Mouse (Mus musculus) thymus, postnatal 10 days (tissue): ENCODE measurements at regions not wholly inside any gene's neighbourhood (a gene's known extent, or its start where the extent isn't known, plus 50 kb on each side); places are given as distances from the start of the nearest gene placed in this dataset.

ENCODE experiments used
- DNase-seq, 2 experiments: peaks; one replicate each; pipeline ENCODE4 v3.0.0; 2021; ENCODE audit warnings: low spot score in 2 of 2

DNA sequence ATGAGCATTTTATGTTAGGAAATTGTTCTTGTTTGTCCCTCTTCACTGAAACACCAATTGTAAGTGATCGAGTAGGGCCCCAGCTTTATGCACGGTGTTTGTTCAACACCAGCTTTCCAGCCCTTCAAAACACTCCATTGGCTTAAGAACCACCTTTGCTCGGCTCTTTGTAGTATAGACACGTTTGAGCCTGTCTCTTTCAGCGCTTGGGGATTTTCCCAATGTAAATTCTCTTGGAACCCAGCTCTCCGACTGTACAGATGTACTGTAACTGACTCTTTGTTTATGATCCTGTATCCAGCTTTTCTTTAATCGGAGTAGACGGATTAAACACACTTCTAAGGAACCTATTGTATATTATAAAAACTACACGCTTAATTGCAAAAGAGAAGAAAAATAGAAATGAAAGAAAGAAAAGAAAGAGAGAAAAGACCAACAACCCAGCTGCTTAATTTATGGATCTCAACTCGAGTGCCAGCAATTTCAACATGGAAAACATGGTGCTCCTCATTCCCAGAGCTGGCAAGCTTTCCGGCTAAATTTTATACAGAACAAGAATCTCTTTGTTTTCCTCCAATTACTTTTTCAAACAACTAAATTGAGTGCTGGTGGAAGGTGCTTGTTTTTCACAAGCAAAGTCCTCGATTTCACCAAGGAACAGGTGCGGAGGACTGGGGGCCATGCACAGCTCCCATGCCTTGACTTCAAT is 430.4 kb downstream of the Adgrl2 start:
- no peak for DNase-seq

DNA sequence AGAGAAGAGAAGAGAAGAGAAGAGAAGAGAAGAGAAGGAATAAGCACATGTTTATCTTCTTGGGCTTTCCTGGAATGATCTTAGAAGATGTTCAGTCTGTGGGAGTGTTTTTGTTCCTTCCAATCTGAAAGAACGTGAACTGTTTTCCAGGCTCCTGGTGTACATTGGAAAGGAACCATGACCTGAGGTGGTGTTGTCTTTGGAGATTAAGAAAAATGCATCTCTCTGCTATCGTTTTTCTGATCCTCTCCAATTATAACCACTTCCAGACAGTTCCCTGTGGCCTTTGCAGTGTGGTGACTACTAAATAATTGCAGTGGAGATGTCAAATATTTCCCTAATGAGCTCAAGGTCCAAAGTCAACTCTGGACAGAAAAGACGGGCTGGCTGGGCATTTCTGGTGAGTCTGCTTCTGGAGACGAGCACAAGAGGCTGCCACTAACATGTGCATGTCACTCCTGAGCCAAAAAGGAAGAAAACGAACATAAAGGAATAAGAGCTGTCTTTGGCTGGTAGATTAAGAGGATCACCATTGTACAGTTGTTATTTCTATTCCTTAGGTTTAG is 431.7 kb downstream of the Adgrl2 start:
- DNase-seq, result no peak

- DNase-seq, result no peak
Measured at GRCm38 (mm10) chr3:148555324-148555723, 435.0 kb downstream of the Adgrl2 start.

DNA sequence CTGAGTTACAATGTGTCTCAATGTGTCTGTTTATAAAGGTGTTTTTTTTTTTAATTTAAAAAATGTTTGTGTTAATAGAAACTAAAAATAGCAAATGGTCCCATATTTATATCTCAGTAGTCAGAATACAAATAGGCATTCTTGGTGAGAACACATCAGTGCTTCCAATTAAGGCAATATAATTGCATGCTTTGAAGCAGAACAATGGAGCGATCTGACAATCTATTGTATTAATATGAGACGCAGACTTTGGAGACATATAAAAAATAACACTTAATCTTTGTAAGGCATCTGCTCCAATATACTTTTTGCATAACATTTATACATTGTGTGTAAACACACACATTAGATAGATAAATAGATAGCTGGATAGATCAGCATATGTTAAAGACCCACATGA is 439.6 kb downstream of the Adgrl2 start:
- DNase-seq, result no peak

GRCm38 (mm10) chr3:148544929-148545328 is 445.4 kb downstream of the Adgrl2 start:
- no peak for DNase-seq

- DNase-seq, result no peak
Measured at GRCm38 (mm10) chr3:148542217-148542616, 448.1 kb downstream of the Adgrl2 start.

GRCm38 (mm10) chr3:148537669-148538271 is 452.6 kb downstream of the Adgrl2 start:
- DNase-seq, result no peak

GRCm38 (mm10) chr3:148529893-148530292 is 460.5 kb downstream of the Adgrl2 start:
- no peak for DNase-seq

- DNase-seq, result no peak
Measured at GRCm38 (mm10) chr3:148510381-148510780, 480.0 kb downstream of the Adgrl2 start.

- no peak for DNase-seq
Measured at GRCm38 (mm10) chr3:148504928-148505327, 485.4 kb downstream of the Adgrl2 start.

DNA sequence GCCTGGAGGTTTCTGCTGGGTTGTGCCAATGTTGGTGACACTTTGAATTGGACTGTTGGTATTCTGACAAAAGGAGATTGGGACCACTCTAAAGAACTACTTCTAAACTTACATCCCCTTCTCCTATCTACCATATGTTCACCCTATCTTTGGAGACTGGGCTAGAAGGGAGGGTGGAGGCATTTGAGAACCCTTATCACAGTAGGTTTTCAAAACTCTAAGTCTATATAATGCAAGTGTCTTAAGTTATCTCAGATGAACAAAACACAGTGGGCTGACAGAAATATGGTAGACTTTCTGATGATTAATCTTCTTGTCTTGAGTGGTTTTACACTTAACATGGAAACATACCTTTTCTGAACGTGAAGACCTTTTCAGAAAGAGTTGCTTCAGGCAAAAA is 486.9 kb downstream of the Adgrl2 start:
- DNase-seq, result no peak

- DNase-seq, result no peak
Measured at GRCm38 (mm10) chr3:148501801-148502200, 488.6 kb downstream of the Adgrl2 start.

GRCm38 (mm10) chr3:148496672-148497071 is 493.7 kb downstream of the Adgrl2 start:
- DNase-seq, result no peak

GRCm38 (mm10) chr3:148491287-148491686 is 499.1 kb downstream of the Adgrl2 start:
- no peak for DNase-seq

GRCm38 (mm10) chr3:148489201-148489600 is 501.2 kb downstream of the Adgrl2 start:
- no peak for DNase-seq

DNA sequence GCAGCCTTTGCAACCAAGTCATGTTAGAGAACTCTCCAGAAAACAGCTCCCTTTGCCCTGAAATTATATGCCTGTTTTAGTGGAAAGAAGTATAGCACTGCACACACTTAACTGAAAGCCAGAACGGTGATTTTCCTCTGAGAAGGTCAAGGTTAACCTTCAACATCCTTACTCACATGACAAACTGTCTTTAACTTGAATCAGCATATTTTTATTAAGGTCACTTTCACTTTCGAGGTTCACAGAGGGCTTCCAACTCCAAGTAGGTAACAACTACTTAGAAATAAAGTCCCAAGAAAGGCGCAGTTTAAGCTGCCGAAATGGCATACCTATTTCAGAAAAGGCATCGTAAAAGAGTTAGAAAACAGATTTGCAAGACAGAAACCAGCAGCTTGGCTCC is 502.4 kb downstream of the Adgrl2 start:
- no peak for DNase-seq

- no peak for DNase-seq
Measured at GRCm38 (mm10) chr3:148475862-148476261, 514.5 kb downstream of the Adgrl2 start.

- DNase-seq, result no peak
Measured at GRCm38 (mm10) chr3:148472943-148473444, 517.4 kb downstream of the Adgrl2 start.

DNA sequence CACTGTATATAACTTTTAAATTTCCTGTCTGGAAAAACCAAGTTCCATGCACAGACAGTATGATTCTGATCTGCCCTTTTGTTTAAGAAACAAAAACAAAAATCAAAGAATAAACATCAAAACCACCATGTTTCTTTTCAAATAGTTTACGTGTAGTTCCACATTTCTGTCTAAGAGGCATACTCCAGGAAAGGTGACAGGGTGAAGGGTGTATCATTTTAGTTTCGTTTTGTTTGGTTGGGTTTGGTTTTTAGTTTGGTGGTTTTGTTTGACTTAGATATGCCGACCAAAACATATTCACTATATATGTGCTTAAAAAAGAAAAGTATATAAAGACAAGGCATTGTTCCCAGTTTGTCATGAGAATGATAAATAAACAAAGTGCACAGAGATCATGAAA is 524.9 kb downstream of the Adgrl2 start:
- no peak for DNase-seq

- no peak for DNase-seq
Measured at GRCm38 (mm10) chr3:148462791-148463190, 527.6 kb downstream of the Adgrl2 start.

DNA sequence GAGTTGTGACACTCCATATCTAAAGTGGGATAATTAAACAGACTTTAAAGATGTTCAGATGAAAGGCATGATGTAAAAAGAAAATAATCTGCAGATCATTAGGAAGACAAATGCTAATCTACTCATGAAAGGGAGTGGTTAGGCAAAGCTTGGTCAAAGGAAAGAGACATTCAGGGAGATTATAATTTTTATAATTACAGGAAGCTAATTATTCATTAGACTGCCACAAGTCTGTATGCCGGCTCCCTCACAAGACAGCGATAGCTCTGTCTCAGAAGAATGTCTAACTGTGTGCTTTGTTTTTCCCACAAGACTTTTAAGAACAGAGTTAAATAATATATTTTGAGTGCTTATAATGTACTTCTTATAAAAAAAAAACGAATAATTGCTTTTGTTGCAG is 541.5 kb downstream of the Adgrl2 start:
- no peak for DNase-seq

DNA sequence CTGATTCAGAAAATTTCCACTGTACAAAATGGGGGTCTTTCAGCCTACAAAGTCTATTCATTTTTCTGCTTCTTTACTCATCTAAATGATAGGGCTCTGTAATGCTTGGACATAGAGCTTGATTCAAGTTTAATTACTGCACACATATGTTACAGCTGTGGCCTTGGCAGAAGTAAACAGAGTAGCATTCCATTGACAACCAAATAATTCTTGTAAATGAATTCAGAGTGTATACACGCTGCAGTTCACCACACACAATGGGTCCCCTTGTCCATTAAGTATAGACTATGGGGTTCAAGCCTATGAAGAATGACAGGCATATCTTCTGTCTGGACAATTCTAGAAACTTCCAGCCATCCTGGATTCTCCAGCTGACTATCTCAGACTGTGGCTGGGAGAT is 541.9 kb downstream of the Adgrl2 start:
- DNase-seq, result no peak

- no peak for DNase-seq
Measured at GRCm38 (mm10) chr3:148446845-148447244, 543.5 kb downstream of the Adgrl2 start.
